Mouse (Mus musculus): ENCODE data around the gene Hist1h3h. TPM values are rescaled to one million over a fixed set of nuclear protein-coding genes. Genes with fewer than 3 reads are reported as not detected.
A peak's percentile ranks its signal among the peaks of the same experiment; 100 is the strongest.
"Not testable (repeated sequence)": the region's sequence is repeated elsewhere in the genome, so short reads cannot be mapped to it uniquely, and the experiment has no call there.

Hist1h3h gene
- 100 to 1,000 TPM; 240 to 265 TPM for total RNA-seq (2021)
- long read RNA-seq, experiment 1, result 0 reads
- long read RNA-seq, experiment 2, result 0 reads

DNA sequence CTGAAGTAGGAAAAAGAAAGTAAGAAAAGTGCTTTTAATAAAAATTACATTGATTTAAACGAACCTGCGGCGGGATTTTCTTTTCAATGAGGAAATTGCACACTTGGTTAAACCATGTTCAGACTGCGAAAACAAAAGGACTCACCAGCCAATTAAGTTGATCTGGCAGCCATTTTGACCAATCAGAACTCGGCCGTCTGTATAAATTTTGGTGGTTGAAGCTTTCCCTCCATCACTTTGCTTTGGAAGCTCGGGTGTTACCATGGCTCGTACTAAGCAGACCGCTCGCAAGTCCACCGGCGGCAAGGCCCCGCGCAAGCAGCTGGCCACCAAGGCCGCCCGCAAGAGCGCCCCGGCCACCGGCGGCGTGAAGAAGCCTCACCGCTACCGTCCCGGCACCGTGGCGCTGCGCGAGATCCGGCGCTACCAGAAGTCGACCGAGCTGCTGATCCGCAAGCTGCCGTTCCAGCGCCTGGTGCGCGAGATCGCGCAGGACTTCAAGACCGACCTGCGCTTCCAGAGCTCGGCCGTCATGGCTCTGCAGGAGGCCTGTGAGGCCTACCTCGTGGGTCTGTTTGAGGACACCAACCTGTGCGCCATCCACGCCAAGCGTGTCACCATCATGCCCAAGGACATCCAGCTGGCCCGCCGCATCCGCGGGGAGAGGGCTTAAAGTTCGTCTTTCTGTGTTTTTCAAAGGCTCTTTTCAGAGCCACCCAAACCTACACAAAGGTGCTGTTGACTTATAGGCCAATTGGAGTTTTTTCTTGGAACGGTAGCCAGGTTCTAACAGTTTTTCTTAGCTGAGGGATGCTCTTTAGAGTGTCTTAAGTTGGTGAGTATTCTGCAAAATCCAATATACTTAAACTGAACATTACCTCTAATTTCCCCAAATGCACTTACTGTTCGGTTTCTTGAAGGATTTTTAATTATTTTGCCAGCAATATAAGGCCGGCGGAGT is at the start of gene Hist1h3h:
Gene Hist1h3h, plus strand, starts transcription at position 263 of the 961 bp plus-strand sequence.
- DNase-seq, result peak; percentile 62

DNA sequence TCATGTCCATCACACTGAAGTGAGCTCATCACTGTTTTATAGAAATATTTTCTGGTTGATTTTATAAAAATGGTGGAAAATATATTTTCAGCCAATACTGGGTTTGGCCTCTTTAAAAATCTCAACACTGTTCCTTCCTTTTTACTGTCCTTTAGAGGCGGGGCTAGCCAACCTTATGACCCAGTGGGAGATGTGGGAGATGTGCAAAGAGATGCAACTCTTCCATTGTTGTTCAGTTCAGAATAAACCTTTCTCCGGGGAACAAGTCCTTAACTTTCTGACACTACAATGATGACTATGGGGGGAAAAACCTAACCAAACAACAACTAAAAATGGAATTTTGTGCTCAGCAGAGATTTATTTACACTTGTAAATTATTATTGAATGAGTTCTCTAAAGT is 40.2 kb upstream of the Hist1h3h start, which contains the start of gene Olfr1360:
Gene Olfr1360, minus strand, starts transcription at position 101 of the 400 bp plus-strand sequence.
- no peak for DNase-seq

- DNase-seq, result no peak
These were observed 19.6 kb upstream of the Hist1h3h start, which contains the start of gene Olfr1359 for GRCm38 (mm10) chr13:21697811-21698210. Olfr1359 (plus strand) TSS chr13:21698111.

DNA sequence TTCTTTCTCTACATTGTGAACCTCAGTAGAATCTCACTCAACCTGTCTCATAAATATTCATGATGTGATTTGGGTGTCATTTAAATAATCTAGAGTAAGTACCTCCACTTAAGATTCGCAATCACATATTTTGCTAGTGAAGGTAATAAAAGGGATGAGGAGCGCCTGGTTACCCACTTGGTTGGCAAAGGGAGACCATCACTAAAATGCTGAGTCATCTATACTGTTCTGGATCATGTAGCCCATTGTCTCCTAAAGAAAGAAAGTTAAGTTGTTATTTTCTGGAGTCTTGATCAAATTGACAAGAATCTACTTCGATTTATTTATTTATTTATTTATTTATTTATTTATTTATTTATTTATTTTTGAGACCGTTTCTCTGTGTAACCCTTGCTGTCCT is 10.8 kb upstream of the Hist1h3h start:
- DNase-seq, result no peak

GRCm38 (mm10) chr13:21710031-21710711 is 7.3 kb upstream of the Hist1h3h start:
- DNase-seq, result peak; percentile 84

DNA sequence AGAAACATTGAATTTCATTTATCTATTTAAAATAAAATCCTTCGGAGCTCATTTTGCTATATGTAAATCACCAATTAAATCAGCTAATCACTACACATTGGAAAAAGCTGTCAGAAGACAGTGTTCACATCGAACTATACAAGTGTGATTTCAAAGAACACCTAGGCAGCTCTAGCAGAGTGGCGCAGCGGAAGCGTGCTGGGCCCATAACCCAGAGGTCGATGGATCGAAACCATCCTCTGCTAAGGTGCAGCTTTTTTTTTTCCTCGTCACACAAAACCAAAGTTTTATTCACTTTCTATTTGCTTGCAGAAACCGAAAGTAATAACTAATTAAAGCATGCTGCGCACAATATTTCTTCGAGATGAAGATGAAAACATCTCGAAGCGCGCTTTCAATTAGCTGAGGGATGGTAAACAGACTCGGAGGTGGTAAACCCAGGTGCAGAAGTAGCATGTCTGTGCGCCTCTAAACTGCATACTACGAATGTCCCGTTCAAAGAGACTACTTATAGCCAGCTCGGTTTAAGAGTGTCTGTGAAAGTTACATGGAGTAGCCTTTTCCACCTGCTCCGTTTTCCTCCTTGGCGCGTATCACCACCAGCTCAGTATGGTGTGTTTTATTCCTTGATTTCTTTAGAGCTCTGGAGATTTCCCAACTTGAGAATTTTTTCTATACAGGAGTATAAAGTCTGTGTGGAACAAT is 6.5 kb upstream of the Hist1h3h start:
- DNase-seq, result peak; percentile 63

DNA sequence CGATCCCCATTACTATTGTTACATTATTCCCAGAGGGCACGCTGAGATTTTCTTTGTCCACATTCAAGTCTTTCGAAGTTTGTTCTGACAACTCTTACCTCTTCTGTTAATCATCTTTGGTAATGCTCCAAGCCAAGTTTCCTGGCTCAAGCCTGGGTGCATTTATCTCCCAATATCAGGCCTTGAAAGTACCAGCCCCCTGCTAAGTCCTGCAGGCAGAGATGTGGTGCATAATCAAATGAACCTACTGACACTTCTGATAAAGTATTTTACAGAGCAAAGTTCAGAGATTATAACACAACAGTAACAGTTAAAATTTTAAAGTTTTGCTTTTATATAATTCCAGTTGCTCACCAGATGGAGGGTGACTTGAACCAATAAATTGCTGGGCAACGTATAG is 5.8 kb upstream of the Hist1h3h start:
- DNase-seq, result no peak

GRCm38 (mm10) chr13:21714725-21715124 is 2.7 kb upstream of the Hist1h3h start:
- peak; percentile 31 for DNase-seq

- no peak for DNase-seq
These were observed 2.2 kb upstream of the Hist1h3h start for GRCm38 (mm10) chr13:21715131-21715863.

DNA sequence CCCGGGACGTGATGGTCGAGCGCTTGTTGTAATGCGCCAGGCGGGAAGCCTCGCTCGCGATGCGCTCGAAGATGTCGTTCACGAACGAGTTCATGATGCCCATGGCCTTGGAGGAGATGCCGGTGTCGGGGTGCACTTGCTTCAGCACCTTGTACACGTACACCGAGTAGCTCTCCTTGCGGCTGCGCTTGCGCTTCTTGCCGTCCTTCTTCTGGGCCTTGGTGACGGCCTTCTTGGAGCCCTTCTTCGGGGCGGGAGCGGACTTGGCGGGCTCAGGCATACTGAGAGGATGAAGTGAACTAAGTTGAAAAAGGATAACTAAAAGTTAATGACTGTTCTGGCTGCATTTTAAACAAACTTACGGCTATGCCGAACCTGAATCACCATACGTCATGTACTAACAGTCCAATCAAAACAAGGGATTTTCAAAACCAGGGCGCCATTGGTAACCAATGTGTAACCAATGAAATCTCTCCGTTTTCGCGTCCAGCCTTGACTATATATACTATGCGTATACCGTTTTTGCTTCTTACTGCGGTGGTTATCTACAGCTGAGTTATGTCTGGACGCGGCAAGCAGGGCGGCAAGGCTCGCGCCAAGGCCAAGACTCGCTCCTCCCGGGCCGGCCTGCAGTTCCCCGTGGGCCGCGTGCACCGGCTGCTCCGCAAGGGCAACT is 1.5 kb upstream of the Hist1h3h start, which contains the start of the genes Hist1h2bl and Hist1h2ai:
Gene Hist1h2bl, minus strand, starts transcription at position 280 of the 676 bp plus-strand sequence.
Gene Hist1h2ai, plus strand, starts transcription at position 559 of the 676 bp plus-strand sequence.
- DNase-seq, result peak; percentile 38

DNA sequence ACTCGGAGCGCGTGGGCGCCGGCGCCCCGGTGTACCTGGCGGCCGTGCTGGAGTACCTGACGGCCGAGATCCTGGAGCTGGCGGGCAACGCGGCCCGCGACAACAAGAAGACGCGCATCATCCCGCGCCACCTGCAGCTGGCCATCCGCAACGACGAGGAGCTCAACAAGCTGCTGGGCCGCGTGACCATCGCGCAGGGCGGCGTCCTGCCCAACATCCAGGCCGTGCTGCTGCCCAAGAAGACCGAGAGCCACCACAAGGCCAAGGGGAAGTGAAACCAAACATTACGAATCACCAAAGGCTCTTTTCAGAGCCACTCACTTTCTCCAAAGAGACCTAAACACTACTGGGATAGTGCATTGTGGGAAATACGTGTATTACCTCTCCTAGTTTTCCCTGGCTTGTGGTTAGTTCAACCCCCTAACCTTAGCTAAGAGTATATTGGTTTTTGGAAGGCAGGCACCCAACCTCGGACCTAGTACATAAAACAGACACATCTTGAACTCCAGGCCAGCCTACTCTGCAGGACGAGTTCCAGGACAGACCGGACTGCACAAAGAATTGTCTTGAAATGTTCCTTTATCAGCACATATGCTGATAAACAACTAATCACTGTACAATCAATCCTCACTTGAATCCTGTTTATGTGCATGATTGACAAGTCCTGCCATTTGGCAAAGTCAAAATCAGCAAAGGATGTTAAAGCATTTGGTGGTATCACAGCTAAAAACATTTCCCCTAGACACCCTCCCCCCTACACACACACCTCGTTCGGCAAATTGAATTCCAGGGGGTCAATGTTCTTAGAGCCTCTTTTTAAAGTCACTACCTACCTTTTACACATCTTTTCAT is 693 bp upstream of the Hist1h3h start:
- not testable (repeated sequence) for DNase-seq

GRCm38 (mm10) chr13:21718381-21719080 is 1.1 kb downstream of the Hist1h3h start:
- no peak for DNase-seq

DNA sequence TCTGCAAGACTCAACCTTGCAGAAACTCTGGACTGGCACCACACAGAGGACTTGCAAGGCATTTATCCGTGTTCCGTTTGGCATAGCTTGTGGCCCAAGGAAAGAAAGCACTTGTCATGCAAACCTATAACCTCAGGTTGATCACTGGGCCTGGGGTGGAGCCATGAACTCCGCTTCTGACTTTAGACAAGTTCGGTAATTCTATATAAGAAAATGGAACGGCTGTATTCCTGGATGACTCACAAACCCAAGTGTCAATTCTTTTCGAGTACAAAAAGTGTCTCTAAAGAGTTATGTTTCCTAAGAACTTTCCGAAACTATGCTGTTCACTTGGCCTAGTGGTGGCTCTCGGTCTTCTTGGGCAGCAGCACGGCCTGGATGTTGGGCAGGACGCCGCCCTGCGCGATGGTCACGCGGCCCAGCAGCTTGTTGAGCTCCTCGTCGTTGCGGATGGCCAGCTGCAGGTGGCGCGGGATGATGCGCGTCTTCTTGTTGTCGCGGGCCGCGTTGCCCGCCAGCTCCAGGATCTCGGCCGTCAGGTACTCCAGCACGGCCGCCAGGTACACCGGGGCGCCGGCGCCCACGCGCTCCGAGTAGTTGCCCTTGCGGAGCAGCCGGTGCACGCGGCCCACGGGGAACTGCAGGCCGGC is 3.8 kb downstream of the Hist1h3h start:
- not testable (repeated sequence) for DNase-seq

DNA sequence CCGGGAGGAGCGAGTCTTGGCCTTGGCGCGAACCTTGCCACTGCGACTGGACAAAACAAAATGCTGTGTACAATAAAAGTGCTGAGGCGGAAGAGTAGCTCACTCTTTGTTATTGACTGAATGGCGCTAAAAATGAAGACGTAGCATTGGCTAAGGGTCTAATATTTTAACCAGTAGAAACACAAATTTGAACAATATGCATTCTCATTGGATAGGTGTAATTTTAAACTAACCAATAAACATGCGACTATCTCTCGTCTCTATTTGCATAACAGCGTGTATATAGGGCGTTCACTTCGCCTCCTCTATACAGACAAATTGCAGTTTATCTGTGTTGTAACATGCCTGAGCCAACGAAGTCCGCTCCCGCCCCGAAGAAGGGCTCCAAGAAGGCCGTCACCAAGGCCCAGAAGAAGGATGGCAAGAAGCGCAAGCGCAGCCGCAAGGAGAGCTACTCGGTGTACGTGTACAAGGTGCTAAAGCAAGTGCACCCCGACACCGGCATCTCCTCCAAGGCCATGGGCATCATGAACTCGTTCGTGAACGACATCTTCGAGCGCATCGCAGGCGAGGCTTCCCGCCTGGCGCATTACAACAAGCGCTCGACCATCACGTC is 4.4 kb downstream of the Hist1h3h start, which contains the start of gene Hist1h2bm:
Gene Hist1h2bm, plus strand, starts transcription at position 288 of the 616 bp plus-strand sequence.
- DNase-seq, result peak; percentile 22

GRCm38 (mm10) chr13:21722373-21722925 is 5.0 kb downstream of the Hist1h3h start:
- no peak for DNase-seq

GRCm38 (mm10) chr13:21722993-21723836 is 5.8 kb downstream of the Hist1h3h start:
- no peak for DNase-seq

Data from gastrocnemius, postnatal 10 days (tissue).